ENCODE assay signal across 16 mouse cellular contexts in genomic region chr17:73880286-73880685, GRCm38 (mm10).
"Had no signal": no experiment of that assay in that cellular context is flagged by ENCODE, and none has a peak within 500 bp of the region (broad histone marks: within the 10 kb centered on the region; RNA-seq: fewer than 3 reads in every experiment).

No protein-coding gene starts in this region.

- H3K9me3 ChIP-seq: neural tube, embryonic 13.5 days; neural tube, embryonic 15.5 days had no signal

- H3K4me1 ChIP-seq: neural tube, embryonic 13.5 days had no signal

- ATAC-seq: midbrain, embryonic 16.5 days had no signal

- DNase-seq: lung, embryonic 14.5 days; lung, postnatal 10 days; lung, postnatal 4 days; midbrain, embryonic 14.5 days; right cerebral cortex, adult 18-20 months; right cerebral cortex, postnatal 25 days; right cerebral cortex, postnatal 4 days; spleen, adult 18-20 months; thymus, adult 18-20 months; thymus, postnatal 14 days; thymus, postnatal 36 days had no signal

- H3K36me3 ChIP-seq: neural tube, embryonic 13.5 days; neural tube, embryonic 15.5 days had no signal

- H3K9ac ChIP-seq: lung, embryonic 14.5 days; neural tube, embryonic 13.5 days; neural tube, embryonic 15.5 days had no signal

- H3K4me3 ChIP-seq: myocyte; neural tube, embryonic 13.5 days; neural tube, embryonic 15.5 days had no signal

- H3K4me2 ChIP-seq: lung, embryonic 14.5 days; midbrain, embryonic 11.5 days; neural tube, embryonic 13.5 days; neural tube, embryonic 15.5 days had no signal

- H3K27me3 ChIP-seq: neural tube, embryonic 15.5 days had no signal

- H3K27ac ChIP-seq: neural tube, embryonic 13.5 days; neural tube, embryonic 15.5 days had no signal
